Mouse (Mus musculus) forebrain, embryonic 11.5 days (tissue): ENCODE data around the gene Actl6b. TPM values are rescaled to one million over a fixed set of nuclear protein-coding genes. Genes with fewer than 3 reads are reported as not detected.

Experiments used
- ATAC-seq: fragments of 200-750 bp; cut with Nextera tagmentation; replicated peaks from 2 replicates; pipeline ENCODE4 v1.8.0; 2017; ENCODE audit warnings: moderate TSS enrichment; ENCODE audit not compliant: low FRiP score
- DNase-seq: peaks from one replicate; pipeline ENCODE4 v3.0.0-alpha.2; 2017; ENCODE audit warnings: low spot score
- H3K27ac ChIP-seq: fragments of 300-500 bp; sonication (generic); 2 replicates; pipeline ENCODE4 v1.5.1; 2014; ENCODE audit warnings: low read depth, low read length
- H3K27me3 ChIP-seq: fragments of 300-500 bp; sonication (generic); 2 replicates; pipeline ENCODE4 v1.6.1; 2014; ENCODE audit warnings: mild to moderate bottlenecking, low read length, mixed read lengths; ENCODE audit not compliant: control insufficient read depth, insufficient read depth
- H3K36me3 ChIP-seq: fragments of 300-500 bp; sonication (generic); 2 replicates; pipeline ENCODE4 v1.6.1; 2014; ENCODE audit warnings: mild to moderate bottlenecking, low read length, moderate library complexity, mixed read lengths; ENCODE audit not compliant: control insufficient read depth, insufficient read depth
- H3K4me1 ChIP-seq: fragments of 300-500 bp; sonication (generic); replicated peaks from 2 replicates; pipeline ENCODE4 v1.6.1; 2014; ENCODE audit warnings: low read length, mixed read lengths; ENCODE audit not compliant: control insufficient read depth, insufficient read depth
- H3K4me2 ChIP-seq: fragments of 300-500 bp; sonication (generic); 2 replicates; pipeline ENCODE4 v1.6.1; 2014; ENCODE audit warnings: low read depth, mild to moderate bottlenecking, low read length, moderate library complexity, mixed read lengths; ENCODE audit not compliant: severe bottlenecking
- H3K4me3 ChIP-seq: fragments of 300-500 bp; sonication (generic); 2 replicates; pipeline ENCODE4 v1.5.1; 2014; ENCODE audit warnings: low read depth, low read length
- H3K9ac ChIP-seq: fragments of 300-500 bp; sonication (generic); 2 replicates; pipeline ENCODE4 v1.6.1; 2014; ENCODE audit warnings: low read length
- H3K9me3 ChIP-seq: fragments of 300-500 bp; sonication (generic); 2 replicates; pipeline ENCODE4 v1.6.1; 2016; ENCODE audit warnings: low read length, mixed read lengths; ENCODE audit not compliant: control insufficient read depth
- WGBS: fragments of 180-500 bp; shearing (Covaris S2); extraction: QIAGEN DNeasy Blood & Tissue Kit; methylation state at CpG from one replicate; pipeline ENCODE4 v1.1.7; 2014; 5-methylcytosine and 5-hydroxymethylcytosine counted together
- polyA plus RNA-seq: library from polyadenylated mRNA; unstranded; fragments of >200 nt; fragmentation: Nextera tagmentation; extraction: Ambion mirVana; gene quantifications from 2 replicates; pipeline ENCODE4 v1.2.1, GENCODE M21; 2014

The Actl6b gene
- polyA plus RNA-seq, 1 experiment from 2014 or later: 20.5 TPM

GRCm38 (mm10) chr5:137514811-137515210, 38.5 kb upstream of the Actl6b start:
- no peak overlapping the region for H3K9ac ChIP-seq
- ATAC-seq (no peak), DNase-seq (no peak)
- H3K27me3 ChIP-seq: no peaks in the 10 kb centered on the region
- no peak overlapping the region for H3K27ac ChIP-seq
- H3K4me3 ChIP-seq: no peak overlapping the region
- H3K4me2 ChIP-seq: no peak overlapping the region
- whole genome bisulfite sequencing: 98% methylated on average over 3 of the region's 3 CpGs
- peaks cover 4% of the 10 kb centered on the region; the same call in 1 of the 2 replicates for H3K4me1 ChIP-seq
- peaks cover 3% of the 10 kb centered on the region; the same call in 1 of the 2 replicates for H3K36me3 ChIP-seq
- H3K9me3 ChIP-seq: no peaks in the 10 kb centered on the region

- DNase-seq (peak; percentile 66), ATAC-seq (no peak)
- WGBS: 78% methylated on average over 5 of the region's 5 CpGs
- Histone ChIP-seq H3K27ac (no peak within 1 kb of the TSS), H3K4me3 (no peak within 1 kb of the TSS), H3K36me3 (peaks cover 20% of the 10 kb centered on the region), H3K4me2 (no peak within 1 kb of the TSS), H3K9me3 (no peaks in the 10 kb centered on the region), H3K4me1 (no peaks in the 10 kb centered on the region), H3K9ac (no peak within 1 kb of the TSS), H3K27me3 (no peaks in the 10 kb centered on the region)
These were observed 34.9 kb upstream of the Actl6b start, which contains the start of gene Gigyf1 for GRCm38 (mm10) chr5:137518436-137518835. Gene Gigyf1 (plus strand): TSS chr5:137518548.

- H3K4me3 ChIP-seq: no peak overlapping the region
- no peak overlapping the region for H3K9ac ChIP-seq
- H3K4me1 ChIP-seq: no peaks in the 10 kb centered on the region
- DNase-seq: no peak
- ATAC-seq: no peak
- H3K9me3 ChIP-seq: no peaks in the 10 kb centered on the region
- no peak overlapping the region for H3K27ac ChIP-seq
- H3K36me3 ChIP-seq: peaks cover 29% of the 10 kb centered on the region
- 95% methylated on average over 27 of the region's 27 CpGs for WGBS
- no peaks in the 10 kb centered on the region for H3K27me3 ChIP-seq
- no peak overlapping the region for H3K4me2 ChIP-seq
These were observed 33.4 kb upstream of the Actl6b start for GRCm38 (mm10) chr5:137519691-137520550.

GRCm38 (mm10) chr5:137521861-137522260, 31.5 kb upstream of the Actl6b start:
- Histone ChIP-seq H3K27ac (no peak overlapping the region), H3K27me3 (no peaks in the 10 kb centered on the region), H3K9me3 (no peaks in the 10 kb centered on the region), H3K4me3 (no peak overlapping the region), H3K4me2 (no peak overlapping the region), H3K9ac (no peak overlapping the region), H3K36me3 (peaks cover 29% of the 10 kb centered on the region), H3K4me1 (peaks cover 4% of the 10 kb centered on the region)
- ATAC-seq: no peak
- no peak for DNase-seq
- 79% methylated on average over 9 of the region's 9 CpGs for WGBS

GRCm38 (mm10) chr5:137522711-137523110, 30.6 kb upstream of the Actl6b start:
- 87% methylated on average over 11 of the region's 11 CpGs for WGBS
- Histone ChIP-seq H3K4me1 (peaks cover 4% of the 10 kb centered on the region), H3K4me3 (no peak overlapping the region), H3K9ac (no peak overlapping the region), H3K27me3 (no peaks in the 10 kb centered on the region), H3K9me3 (no peaks in the 10 kb centered on the region), H3K4me2 (no peak overlapping the region), H3K36me3 (peaks cover 29% of the 10 kb centered on the region), H3K27ac (no peak overlapping the region)
- ATAC-seq: no peak
- peak; percentile 53 for DNase-seq

- Histone ChIP-seq H3K36me3 (peaks cover 34% of the 10 kb centered on the region), H3K27me3 (no peaks in the 10 kb centered on the region), H3K9me3 (no peaks in the 10 kb centered on the region), H3K9ac (no peak overlapping the region), H3K27ac (no peak overlapping the region), H3K4me3 (no peak overlapping the region), H3K4me1 (peaks cover 4% of the 10 kb centered on the region), H3K4me2 (no peak overlapping the region)
- WGBS: 85% methylated on average over 25 of the region's 25 CpGs
- DNase-seq (peak; percentile 52), ATAC-seq (no peak)
These were observed 29.7 kb upstream of the Actl6b start for GRCm38 (mm10) chr5:137523396-137524250.

DNA sequence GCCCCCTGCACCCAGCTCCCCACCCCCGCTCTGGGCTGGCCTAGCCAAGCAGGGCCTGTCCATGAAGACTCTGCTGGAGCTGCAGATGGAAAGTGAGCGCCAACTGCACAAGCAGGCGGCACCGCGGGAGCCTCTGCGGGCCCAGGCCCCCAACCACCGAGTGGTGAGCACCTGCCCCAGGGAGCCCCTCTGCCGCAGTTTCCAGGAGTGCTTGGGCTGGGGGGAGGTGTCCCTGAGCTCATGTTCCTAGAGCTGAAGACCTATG, 29.1 kb upstream of the Actl6b start:
- no peaks in the 10 kb centered on the region for H3K9me3 ChIP-seq
- H3K27ac ChIP-seq: no peak overlapping the region
- peaks cover 38% of the 10 kb centered on the region for H3K36me3 ChIP-seq
- H3K4me1 ChIP-seq: peaks cover 4% of the 10 kb centered on the region
- H3K27me3 ChIP-seq: no peaks in the 10 kb centered on the region
- no peak overlapping the region for H3K4me3 ChIP-seq
- ATAC-seq (no peak), DNase-seq (no peak)
- no peak overlapping the region for H3K9ac ChIP-seq
- 91% methylated on average over 8 of the region's 8 CpGs for WGBS
- no peak overlapping the region for H3K4me2 ChIP-seq

- Histone ChIP-seq H3K4me1 (peaks cover 4% of the 10 kb centered on the region), H3K9ac (no peak overlapping the region), H3K36me3 (peaks cover 36% of the 10 kb centered on the region), H3K27me3 (no peaks in the 10 kb centered on the region), H3K4me2 (no peak overlapping the region), H3K27ac (no peak overlapping the region), H3K4me3 (no peak overlapping the region), H3K9me3 (no peaks in the 10 kb centered on the region)
- WGBS: 92% methylated on average over 13 of the region's 13 CpGs
- ATAC-seq (no peak), DNase-seq (no peak)
These were observed 28.6 kb upstream of the Actl6b start for GRCm38 (mm10) chr5:137524671-137525070.
